Mouse (Mus musculus) liver, embryonic 14.5 days (tissue): ENCODE measurements around the gene Sgk2. TPM values are rescaled to one million over a fixed set of nuclear protein-coding genes. Genes with fewer than 3 reads are reported as not detected.

Experiments used
- ATAC-seq: fragments of 200-750 bp; cut with Nextera tagmentation; 2 replicates; pipeline ENCODE4 v1.8.0; 2017; ENCODE audit warnings: moderate number of reproducible peaks, mild to moderate bottlenecking, moderate library complexity; ENCODE audit not compliant: insufficient read depth
- DNase-seq, 3 experiments: peaks; one replicate each; pipeline ENCODE4 v3.0.0-alpha.2; 2012 to 2013; ENCODE audit warnings: low read depth in 3 of 3, low spot score in 3 of 3
- H3K27ac ChIP-seq: fragments of 300-500 bp; sonication (generic); 2 replicates; pipeline ENCODE4 v1.5.1; 2014; ENCODE audit warnings: moderate library complexity, mild to moderate bottlenecking, control low read depth, inconsistent platforms
- H3K27me3 ChIP-seq: fragments of 300-500 bp; sonication (generic); 2 replicates; pipeline ENCODE4 v1.6.1; 2014; ENCODE audit warnings: mild to moderate bottlenecking, low read length, moderate library complexity; ENCODE audit not compliant: control insufficient read depth, insufficient read depth
- H3K36me3 ChIP-seq: fragments of 300-500 bp; sonication (generic); replicated peaks from 2 replicates; pipeline ENCODE4 v1.6.1; 2014; ENCODE audit warnings: low read depth; ENCODE audit not compliant: control insufficient read depth, insufficient read depth
- H3K4me1 ChIP-seq, 2 experiments: fragments of 200-500 bp in 1 of 2; fragments of 300-500 bp in 1 of 2; sonication (generic) in 1 of 2; replicated peaks; 2 replicates each; pipeline ENCODE4 v1.6.1; 2012 to 2014; ENCODE audit warnings: antibody characterized with exemption in 1 of 2, inconsistent platforms in 1 of 2, low read length in 1 of 2; ENCODE audit not compliant: control insufficient read depth in 2 of 2, insufficient read depth in 2 of 2
- H3K4me2 ChIP-seq: fragments of 300-500 bp; sonication (generic); 2 replicates; pipeline ENCODE4 v1.6.1; 2014; ENCODE audit warnings: low read depth, mild to moderate bottlenecking, control low read depth, moderate library complexity
- H3K4me3 ChIP-seq, 2 experiments: fragments of 200-500 bp in 1 of 2; fragments of 300-500 bp in 1 of 2; sonication (generic) in 1 of 2; 2 replicates each; pipeline ENCODE4 v1.5.1; 2012 to 2014; ENCODE audit warnings: low read depth in 2 of 2, low read length in 2 of 2, mild to moderate bottlenecking in 2 of 2, control low read depth in 1 of 2, inconsistent platforms in 1 of 2, moderate library complexity in 1 of 2; ENCODE audit not compliant: insufficient read depth in 1 of 2
- H3K9ac ChIP-seq: fragments of 300-500 bp; sonication (generic); replicated peaks from 2 replicates; pipeline ENCODE4 v1.6.1; 2014; ENCODE audit warnings: mild to moderate bottlenecking, control low read depth, moderate library complexity
- H3K9me3 ChIP-seq: fragments of 300-500 bp; sonication (generic); 2 replicates; pipeline ENCODE4 v1.6.1; 2016; ENCODE audit warnings: low read length, mixed read lengths; ENCODE audit not compliant: control insufficient read depth
- CTCF ChIP-seq: IDR thresholded peaks from 2 replicates; pipeline ENCODE4 v1.5.1; 2016; ENCODE audit warnings: antibody characterized with exemption, low read depth, control low read depth
- EP300 ChIP-seq: IDR thresholded peaks from 2 replicates; pipeline ENCODE4 v1.6.1; 2016; ENCODE audit warnings: antibody characterized with exemption, low read depth
- WGBS: fragments of 180-500 bp; shearing (Covaris S2); extraction: QIAGEN DNeasy Blood & Tissue Kit; methylation state at CpG from one replicate; pipeline ENCODE4 v1.1.7; 2014; ENCODE audit not compliant: insufficient replicate concordance; 5-methylcytosine and 5-hydroxymethylcytosine counted together
- polyA plus RNA-seq, 2 experiments: library from polyadenylated mRNA; depleted of rRNA in 1 of 2; stranded (reverse) in 1 of 2; unstranded in 1 of 2; fragments of >200 nt; fragmentation: Nextera tagmentation in 1 of 2; extraction: Ambion mirVana in 1 of 2; gene quantifications; 2 replicates each; pipeline versions ENCODE4 v1.2.1 to v1.2.3; 2012 to 2014

Gene Sgk2
- polyA plus RNA-seq, 2 experiments = 1.9 to 3.6 TPM

DNA sequence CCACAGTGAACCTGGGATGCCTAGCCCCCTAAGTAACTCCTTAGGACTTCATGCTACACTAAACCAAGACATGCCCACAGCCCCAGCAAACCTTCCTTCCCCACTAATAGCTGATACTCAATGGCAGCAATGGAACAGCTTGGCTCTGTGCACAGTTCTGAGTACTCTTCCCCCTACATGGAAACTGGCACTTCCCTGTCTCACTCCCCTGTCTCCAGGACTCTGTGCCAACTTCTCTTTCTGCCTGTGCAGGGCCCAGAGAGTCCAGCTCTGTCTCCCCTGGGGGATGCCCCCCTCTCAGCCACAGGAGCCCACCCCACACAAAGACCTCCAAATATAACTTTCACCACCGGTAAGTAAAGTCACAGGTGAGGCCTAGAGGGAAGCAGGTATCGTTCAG is 20.4 kb upstream of the Sgk2 start:
- DNase-seq (no peak), ATAC-seq (no peak)
- 69% methylated on average over 2 of the region's 2 CpGs for WGBS
- Histone ChIP-seq H3K4me3 (no peak overlapping the region), H3K36me3 (no peaks in the 10 kb centered on the region), H3K4me1 (no peaks in the 10 kb centered on the region), H3K9ac (no peak overlapping the region), H3K4me2 (no peak overlapping the region), H3K9me3 (no peaks in the 10 kb centered on the region), H3K27ac (no peak overlapping the region), H3K27me3 (no peaks in the 10 kb centered on the region)
- no peak for TF ChIP-seq CTCF
- no peak for TF ChIP-seq EP300

DNA sequence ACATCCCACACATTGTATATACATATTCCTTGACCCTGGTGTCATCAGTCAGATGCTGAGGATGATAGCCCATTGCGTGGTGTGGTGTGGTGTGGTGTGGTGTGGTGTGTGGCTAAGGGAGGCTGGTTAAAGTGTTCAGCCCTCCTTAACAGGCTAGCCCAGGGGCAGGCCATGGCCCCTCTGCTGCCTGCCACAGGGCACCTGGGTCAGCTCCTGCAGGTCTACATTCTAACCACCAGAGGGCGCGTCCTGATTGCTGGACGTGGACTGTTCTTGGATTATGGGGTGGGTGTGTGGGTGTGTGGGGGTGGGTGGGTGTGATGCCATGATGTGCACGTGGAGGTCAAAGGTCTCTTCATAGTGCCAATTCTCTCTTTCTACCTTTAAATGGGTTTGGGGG is 18.8 kb upstream of the Sgk2 start:
- Histone ChIP-seq H3K4me2 (no peak overlapping the region), H3K27me3 (no peaks in the 10 kb centered on the region), H3K27ac (no peak overlapping the region), H3K9me3 (no peaks in the 10 kb centered on the region), H3K4me3 (no peak overlapping the region), H3K4me1 (peaks cover 0 to 2% of the 10 kb centered on the region in 2 experiments; a peak in 1 of 4 replicates), H3K36me3 (no peaks in the 10 kb centered on the region), H3K9ac (no peak overlapping the region)
- 8% methylated on average over 5 of the region's 5 CpGs for WGBS
- 0 out of 2 replicates have a peak, but pooled peaks have one; percentile 40 for ATAC-seq
- DNase-seq = no peak
- TF ChIP-seq EP300 = no peak
- TF ChIP-seq CTCF = peak; percentile 92

DNA sequence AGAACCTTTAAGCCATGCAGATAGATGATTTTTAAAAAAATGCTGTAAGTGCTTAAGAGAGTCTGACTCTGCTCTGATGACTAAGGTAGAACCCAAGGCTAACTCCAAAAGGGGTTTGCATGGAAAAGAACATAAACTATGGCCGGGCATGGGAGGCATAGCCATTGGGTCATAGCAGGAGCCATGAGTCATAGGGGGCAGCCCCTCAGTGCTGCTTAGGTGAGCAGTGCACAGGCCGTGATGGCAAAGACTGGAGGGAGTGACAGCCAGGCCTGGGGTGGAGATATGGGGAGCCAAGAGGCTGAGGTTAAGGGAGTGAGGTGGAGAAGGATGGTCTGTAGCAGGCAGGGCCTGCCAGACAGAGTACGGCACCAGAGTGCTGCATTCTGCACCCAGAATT is 18.0 kb upstream of the Sgk2 start:
- whole genome bisulfite sequencing = 58% methylated on average over 3 of the region's 3 CpGs
- Histone ChIP-seq H3K9ac (no peak overlapping the region), H3K4me2 (no peak overlapping the region), H3K27ac (no peak overlapping the region), H3K9me3 (no peaks in the 10 kb centered on the region), H3K27me3 (no peaks in the 10 kb centered on the region), H3K36me3 (no peaks in the 10 kb centered on the region), H3K4me1 (peaks cover 0 to 2% of the 10 kb centered on the region in 2 experiments; a peak in 1 of 4 replicates), H3K4me3 (no peak overlapping the region)
- TF ChIP-seq EP300 (no peak), CTCF (no peak)
- DNase-seq = no peak
- ATAC-seq = no peak

DNA sequence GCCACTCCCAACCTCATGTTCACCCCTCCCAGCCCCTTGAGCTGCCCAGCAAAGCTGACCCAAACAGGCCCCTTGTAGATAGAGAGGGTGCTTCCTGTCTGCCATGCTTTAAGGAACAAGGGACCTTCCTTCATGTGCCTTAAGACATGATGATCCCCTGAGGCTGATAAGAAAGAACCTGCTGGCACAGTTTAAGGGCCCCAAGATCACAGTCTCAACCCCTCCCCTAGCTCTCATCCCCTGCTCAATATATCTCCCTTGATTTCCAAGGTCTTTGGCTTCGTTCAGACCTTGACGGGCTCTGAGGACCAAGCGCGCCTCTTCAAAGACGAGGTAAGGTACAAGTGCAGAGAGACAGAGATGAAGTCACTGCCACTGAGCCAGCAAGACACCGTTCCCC is 16.2 kb upstream of the Sgk2 start:
- no peaks in the 10 kb centered on the region for H3K9me3 ChIP-seq
- 74% methylated on average over 6 of the region's 6 CpGs for WGBS
- no peaks in the 10 kb centered on the region for H3K36me3 ChIP-seq
- H3K4me1 ChIP-seq = peaks cover 0 to 2% of the 10 kb centered on the region in 2 experiments; a peak in 1 of 4 replicates
- no peak overlapping the region for H3K4me2 ChIP-seq
- no peak for ATAC-seq
- H3K27me3 ChIP-seq = no peaks in the 10 kb centered on the region
- no peak for DNase-seq
- TF ChIP-seq EP300 (no peak), CTCF (no peak)
- no peak overlapping the region for H3K27ac ChIP-seq
- no peak overlapping the region for H3K4me3 ChIP-seq
- H3K9ac ChIP-seq = no peak overlapping the region

DNA sequence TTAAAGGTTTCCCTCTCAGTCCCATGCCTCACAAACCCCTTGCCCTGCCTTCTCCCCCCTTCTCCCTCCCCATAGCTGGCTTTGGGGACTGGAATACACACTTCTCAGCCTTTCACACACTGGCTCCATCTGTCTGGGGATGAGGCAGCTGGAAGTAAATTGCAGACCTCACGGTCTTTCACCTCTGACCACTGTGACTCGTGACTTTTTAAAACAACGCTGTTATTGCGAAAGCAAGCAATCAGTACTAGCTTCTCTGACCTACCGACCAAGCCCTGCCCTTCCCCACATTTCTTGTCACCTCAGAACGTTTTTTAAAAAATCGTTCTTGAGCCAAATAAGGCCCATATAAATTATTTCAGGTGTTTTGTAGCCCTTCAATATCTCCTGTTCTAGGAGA is 14.4 kb upstream of the Sgk2 start:
- DNase-seq = peak in 1 of 3 experiments; percentile 27
- peaks cover 0 to 2% of the 10 kb centered on the region in 2 experiments; a peak in 1 of 4 replicates for H3K4me1 ChIP-seq
- peak; percentile 50; the same call in 1 of the 2 replicates for ATAC-seq
- H3K9me3 ChIP-seq = no peaks in the 10 kb centered on the region
- no peaks in the 10 kb centered on the region for H3K27me3 ChIP-seq
- H3K9ac ChIP-seq = no peak overlapping the region
- H3K4me3 ChIP-seq = no peak overlapping the region
- H3K27ac ChIP-seq = no peak overlapping the region
- no peak overlapping the region for H3K4me2 ChIP-seq
- H3K36me3 ChIP-seq = no peaks in the 10 kb centered on the region
- TF ChIP-seq EP300 (no peak), CTCF (no peak)
- 27% methylated on average over 7 of the region's 7 CpGs for WGBS
